ENCODE assay signal across 20 mouse cellular contexts in genomic region chr7:46152819-46153351, GRCm38 (mm10). TPM values are rescaled to one million over a fixed set of nuclear protein-coding genes. Genes with fewer than 3 reads are reported as not detected.
DNase-seq lines count a peak whose midpoint lies in the region; ATAC-seq and TF ChIP-seq lines count a peak whose summit lies in the region.
"Had no signal": no experiment of that assay in that cellular context is flagged by ENCODE, and none has a peak within 500 bp of the region (broad histone marks: within the 10 kb centered on the region; RNA-seq: fewer than 3 reads in every experiment).

No protein-coding gene starts in this region.

- WGBS in forebrain, embryonic 15.5 days, result 31% methylated on average over 9 of the region's 9 CpGs
- 63% methylated on average over 9 of the region's 9 CpGs for WGBS in forebrain, embryonic 12.5 days
- WGBS in heart, embryonic 11.5 days (ENCODE audit: insufficient replicate concordance), result 74% methylated on average over 9 of the region's 9 CpGs

- peak; percentile 11 to 34 for DNase-seq in adrenal gland, postnatal 36 days
- DNase-seq in adrenal gland, adult 18-20 months (ENCODE audit: low spot score in 2 of 2), result no peak
- DNase-seq in heart, postnatal 10 days, result peak; percentile 22 to 54
- DNase-seq in brain, embryonic 14.5 days (ENCODE audit: low read depth), result peak; percentile 63
- DNase-seq: adrenal gland, postnatal 10 days; cerebellum, adult 11 months; cerebellum, adult 8-10 months; cerebellum, postnatal 25 days; gastrocnemius, postnatal 10 days; kidney, adult 18-20 months had no signal

- no peaks in the 10 kb centered on the region for H3K9me3 ChIP-seq in forebrain, embryonic 15.5 days
- no peaks in the 10 kb centered on the region for H3K9me3 ChIP-seq in forebrain, embryonic 12.5 days
- no peaks in the 10 kb centered on the region for H3K9me3 ChIP-seq in heart, embryonic 11.5 days (replicated peaks; ENCODE audit: control insufficient read depth, low read length)
- H3K9me3 ChIP-seq: embryonic facial prominence, embryonic 13.5 days; hindbrain, embryonic 10.5 days; intestine, embryonic 15.5 days had no signal

- H3K27ac ChIP-seq in forebrain, embryonic 15.5 days (replicated peaks), result peak overlapping the region; percentile 47
- H3K27ac ChIP-seq in forebrain, embryonic 12.5 days, result no peak overlapping the region
- no peak overlapping the region for H3K27ac ChIP-seq in heart, embryonic 11.5 days (ENCODE audit: low read depth, low read length)
- H3K27ac ChIP-seq: embryonic facial prominence, embryonic 13.5 days; hindbrain, embryonic 10.5 days; hindbrain, embryonic 14.5 days; intestine, embryonic 15.5 days had no signal

- intact Hi-C loops in heart, postnatal 10 days (cut with DNase I), result no loop called here

- H3K4me1 ChIP-seq in forebrain, embryonic 15.5 days, result peaks cover 26% of the 10 kb centered on the region
- peaks cover 27% of the 10 kb centered on the region for H3K4me1 ChIP-seq in forebrain, embryonic 12.5 days
- no peaks in the 10 kb centered on the region for H3K4me1 ChIP-seq in heart, embryonic 11.5 days (ENCODE audit: control insufficient read depth, insufficient read depth, low read length)
- H3K4me1 ChIP-seq: embryonic facial prominence, embryonic 13.5 days; intestine, embryonic 15.5 days had no signal

- ATAC-seq in forebrain, embryonic 15.5 days (replicated peaks), result no peak
- ATAC-seq in forebrain, embryonic 12.5 days (ENCODE audit: low FRiP score), result no peak
- ATAC-seq in heart, embryonic 11.5 days (replicated peaks; ENCODE audit: insufficient number of reproducible peaks, low FRiP score, low TSS enrichment), result no peak
- ATAC-seq: activated CD4-positive, CD25-positive, alpha-beta regulatory T cell, adult 4 months; intestine, embryonic 15.5 days; Patski had no signal

- H3K4me2 ChIP-seq in forebrain, embryonic 15.5 days (replicated peaks), result no peak overlapping the region
- no peak overlapping the region for H3K4me2 ChIP-seq in forebrain, embryonic 12.5 days
- H3K4me2 ChIP-seq in heart, embryonic 11.5 days, result no peak overlapping the region
- H3K4me2 ChIP-seq: embryonic facial prominence, embryonic 13.5 days; hindbrain, embryonic 14.5 days; intestine, embryonic 15.5 days had no signal

- no peak overlapping the region for H3K9ac ChIP-seq in forebrain, embryonic 15.5 days (replicated peaks)
- H3K9ac ChIP-seq in forebrain, embryonic 12.5 days, result no peak overlapping the region
- H3K9ac ChIP-seq in heart, embryonic 11.5 days (ENCODE audit: low read depth, low read length), result no peak overlapping the region
- H3K9ac ChIP-seq: embryonic facial prominence, embryonic 13.5 days; hindbrain, embryonic 14.5 days; intestine, embryonic 15.5 days had no signal

- no peak for TF ChIP-seq POLR2A in brain, embryonic 14.5 days (IDR thresholded peaks at IDR 0.05; ENCODE audit: borderline replicate concordance, extremely low read depth, insufficient read depth, insufficient read length, poor library complexity, severe bottlenecking)

- no peaks in the 10 kb centered on the region for H3K36me3 ChIP-seq in forebrain, embryonic 15.5 days
- H3K36me3 ChIP-seq in forebrain, embryonic 12.5 days (replicated peaks), result no peaks in the 10 kb centered on the region
- no peaks in the 10 kb centered on the region for H3K36me3 ChIP-seq in heart, embryonic 11.5 days (ENCODE audit: control insufficient read depth, insufficient read depth, low read length)
- H3K36me3 ChIP-seq: embryonic facial prominence, embryonic 13.5 days; hindbrain, embryonic 10.5 days; intestine, embryonic 15.5 days had no signal

- no peak overlapping the region for H3K4me3 ChIP-seq in forebrain, embryonic 15.5 days
- H3K4me3 ChIP-seq in forebrain, embryonic 12.5 days (replicated peaks), result no peak overlapping the region
- no peak overlapping the region for H3K4me3 ChIP-seq in heart, embryonic 11.5 days (ENCODE audit: low read depth, low read length)
- H3K4me3 ChIP-seq: embryonic facial prominence, embryonic 13.5 days; hindbrain, embryonic 10.5 days; intestine, embryonic 15.5 days had no signal

- no peak for TF ChIP-seq CTCF in brain, embryonic 14.5 days (IDR thresholded peaks at IDR 0.05; ENCODE audit: borderline replicate concordance, extremely low read depth, insufficient read depth, insufficient read length)

- no peaks in the 10 kb centered on the region for H3K27me3 ChIP-seq in forebrain, embryonic 15.5 days
- no peaks in the 10 kb centered on the region for H3K27me3 ChIP-seq in forebrain, embryonic 12.5 days
- no peaks in the 10 kb centered on the region for H3K27me3 ChIP-seq in heart, embryonic 11.5 days (ENCODE audit: control insufficient read depth, insufficient read depth, low read length)
- H3K27me3 ChIP-seq: embryonic facial prominence, embryonic 13.5 days; intestine, embryonic 15.5 days; Patski had no signal

RNA-seq across cellular contexts. Expression of gene Abcc8, which starts 26.9 kb away (rescaled TPM):
- 1 to 10 TPM; 1.6 to 1.7 TPM for total RNA-seq in adrenal gland, postnatal 36 days (2021)
- total RNA-seq in adrenal gland, adult 18-20 months (2021), result 1 to 10 TPM; 3.3 to 4.4 TPM
- 30.1 and 31.8 TPM in 2 replicates for polyA plus RNA-seq in forebrain, embryonic 15.5 days (2015; fragmentation: Nextera tagmentation; extraction: Ambion mirVana)
- polyA plus RNA-seq in forebrain, embryonic 12.5 days (2016; fragmentation: Nextera tagmentation; extraction: Ambion mirVana), result 1.4 and 2.5 TPM in 2 replicates
- 10 to 100 TPM; 64.1 to 72.6 TPM for total RNA-seq in heart, postnatal 10 days (2021)
- 4.8 and 6.8 TPM in 2 replicates for polyA plus RNA-seq in heart, embryonic 11.5 days (2014; fragmentation: Nextera tagmentation; extraction: Ambion mirVana)
- 12.3 and 15.0 TPM in 2 replicates for polyA plus RNA-seq in brain, embryonic 14.5 days (2012; rRNA removed)
- total RNA-seq: CH12.LX had no signal
- polyA plus RNA-seq: activated CD4-positive, CD25-positive, alpha-beta regulatory T cell, adult 4 months; Patski had no signal

RNA-seq across cellular contexts. Expression of gene Kcnj11, which starts 52.3 kb away (rescaled TPM):
- total RNA-seq in adrenal gland, postnatal 36 days (2021), result 1 to 10 TPM in 1 of 2 experiments, under 1 TPM in 1; 0.86 to 2.3 TPM
- total RNA-seq in adrenal gland, adult 18-20 months (2021), result 1 to 10 TPM; 2.8 to 4.6 TPM
- 4.8 and 5.2 TPM in 2 replicates for polyA plus RNA-seq in forebrain, embryonic 15.5 days (2015; fragmentation: Nextera tagmentation; extraction: Ambion mirVana)
- 0.46 and 0.81 TPM in 2 replicates for polyA plus RNA-seq in forebrain, embryonic 12.5 days (2016; fragmentation: Nextera tagmentation; extraction: Ambion mirVana)
- 10 to 100 TPM; 77.5 to 85.1 TPM for total RNA-seq in heart, postnatal 10 days (2021)
- polyA plus RNA-seq in heart, embryonic 11.5 days (2014; fragmentation: Nextera tagmentation; extraction: Ambion mirVana), result 5.3 and 5.9 TPM in 2 replicates
- polyA plus RNA-seq in brain, embryonic 14.5 days (2012; rRNA removed), result 15.0 and 22.7 TPM in 2 replicates
- total RNA-seq: CH12.LX had no signal
- polyA plus RNA-seq: activated CD4-positive, CD25-positive, alpha-beta regulatory T cell, adult 4 months had no signal

Comparison
In these comparisons a context has a peak if more than half of its experiments do, and no peak if none do; other contexts are left out.
1. DNase-seq: peak in adrenal gland, postnatal 36 days (2 of 2), heart, postnatal 10 days (2 of 2) and brain, embryonic 14.5 days (single experiment); none in adrenal gland, adult 18-20 months (0 of 2).